Mouse (Mus musculus): ENCODE data around the gene Mrpl51.

The Mrpl51 gene

GRCm38 (mm10) chr6:125191332-125192015, at the start of gene Mrpl51, which contains the start of gene Ncapd2:
Gene Mrpl51 (plus strand): TSS chr6:125191801.
Gene Ncapd2 (minus strand): TSS chr6:125191701.
- DNase-seq (ENCODE audit: inconsistent age in 2 of 2, low spot score in 1 of 2): peak; percentile 97 to 98

- DNase-seq (ENCODE audit: inconsistent age in 2 of 2, low spot score in 1 of 2): no peak
Observed at GRCm38 (mm10) chr6:125142436-125142835, 49.2 kb upstream of the Mrpl51 start.

- DNase-seq (ENCODE audit: inconsistent age in 2 of 2, low spot score in 1 of 2): no peak
Observed at GRCm38 (mm10) chr6:125143128-125143527, 48.5 kb upstream of the Mrpl51 start.

- DNase-seq (ENCODE audit: inconsistent age in 2 of 2, low spot score in 1 of 2): no peak
Observed at GRCm38 (mm10) chr6:125143904-125144303, 47.7 kb upstream of the Mrpl51 start.

GRCm38 (mm10) chr6:125145001-125145400, 46.6 kb upstream of the Mrpl51 start, which contains the start of gene Iffo1:
Gene Iffo1 (plus strand): TSS chr6:125145241.
- DNase-seq (ENCODE audit: inconsistent age in 2 of 2, low spot score in 1 of 2): peak; percentile 93 to 97

GRCm38 (mm10) chr6:125145479-125145951, 46.1 kb upstream of the Mrpl51 start:
- no peak for DNase-seq (ENCODE audit: inconsistent age in 2 of 2, low spot score in 1 of 2)

GRCm38 (mm10) chr6:125146148-125146547, 45.5 kb upstream of the Mrpl51 start:
- DNase-seq (ENCODE audit: inconsistent age in 2 of 2, low spot score in 1 of 2): no peak

- DNase-seq (ENCODE audit: inconsistent age in 2 of 2, low spot score in 1 of 2): peak; percentile 74 to 87
Observed at GRCm38 (mm10) chr6:125146797-125147196, 44.8 kb upstream of the Mrpl51 start.

GRCm38 (mm10) chr6:125147329-125147728, 44.3 kb upstream of the Mrpl51 start:
- no peak for DNase-seq (ENCODE audit: inconsistent age in 2 of 2, low spot score in 1 of 2)

- peak; percentile 62 to 76 for DNase-seq (ENCODE audit: inconsistent age in 2 of 2, low spot score in 1 of 2)
Observed at GRCm38 (mm10) chr6:125148251-125148925, 43.2 kb upstream of the Mrpl51 start.

- peak in 1 of 2 experiments; percentile 65 for DNase-seq (ENCODE audit: inconsistent age in 2 of 2, low spot score in 1 of 2)
Observed at GRCm38 (mm10) chr6:125148926-125149568, 42.6 kb upstream of the Mrpl51 start.

GRCm38 (mm10) chr6:125149569-125149950, 42.0 kb upstream of the Mrpl51 start:
- no peak for DNase-seq (ENCODE audit: inconsistent age in 2 of 2, low spot score in 1 of 2)

GRCm38 (mm10) chr6:125152212-125153017, 39.2 kb upstream of the Mrpl51 start:
- no peak for DNase-seq (ENCODE audit: inconsistent age in 2 of 2, low spot score in 1 of 2)

- no peak for DNase-seq (ENCODE audit: inconsistent age in 2 of 2, low spot score in 1 of 2)
Observed at GRCm38 (mm10) chr6:125153018-125153389, 38.6 kb upstream of the Mrpl51 start.

GRCm38 (mm10) chr6:125153682-125154081, 37.9 kb upstream of the Mrpl51 start:
- no peak for DNase-seq (ENCODE audit: inconsistent age in 2 of 2, low spot score in 1 of 2)

- DNase-seq (ENCODE audit: inconsistent age in 2 of 2, low spot score in 1 of 2): peak in 1 of 2 experiments; percentile 42
Observed at GRCm38 (mm10) chr6:125154550-125154949, 37.1 kb upstream of the Mrpl51 start.

GRCm38 (mm10) chr6:125155262-125155661, 36.3 kb upstream of the Mrpl51 start:
- DNase-seq (ENCODE audit: inconsistent age in 2 of 2, low spot score in 1 of 2): no peak

GRCm38 (mm10) chr6:125156491-125156890, 35.1 kb upstream of the Mrpl51 start:
- no peak for DNase-seq (ENCODE audit: inconsistent age in 2 of 2, low spot score in 1 of 2)

- DNase-seq (ENCODE audit: inconsistent age in 2 of 2, low spot score in 1 of 2): no peak
Observed at GRCm38 (mm10) chr6:125156903-125157614, 34.5 kb upstream of the Mrpl51 start.

GRCm38 (mm10) chr6:125158944-125159492, 32.6 kb upstream of the Mrpl51 start:
- no peak for DNase-seq (ENCODE audit: inconsistent age in 2 of 2, low spot score in 1 of 2)

Measured in adrenal gland, adult (tissue).